Mouse (Mus musculus): ENCODE results near the gene Hipk1. TPM values are rescaled to one million over a fixed set of nuclear protein-coding genes. Genes with fewer than 3 reads are reported as not detected.

The Hipk1 gene
- total RNA-seq, 2 experiments from 2014 or later, result 117 to 124 TPM

DNA sequence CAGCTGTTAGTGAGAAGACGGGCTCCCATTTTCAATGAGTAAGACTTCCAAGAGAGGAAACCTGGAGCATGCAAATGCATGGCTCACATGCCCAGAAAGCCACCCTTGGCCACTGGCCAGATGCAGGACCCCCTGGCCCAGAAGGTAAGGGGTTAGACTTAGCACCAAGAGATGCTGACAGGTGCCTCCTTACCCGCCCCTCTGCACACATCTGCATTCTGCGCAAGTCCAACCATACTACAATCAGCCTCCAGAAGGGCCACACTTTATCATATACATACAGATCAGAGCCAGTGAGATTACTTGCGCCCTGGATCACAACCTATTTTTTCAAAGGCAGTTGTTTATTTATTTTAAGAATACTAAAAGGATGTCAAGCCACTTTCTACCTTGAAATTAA is 72.6 kb downstream of the Hipk1 start:
- DNase-seq (ENCODE audit: low spot score in 2 of 2), result no peak

DNA sequence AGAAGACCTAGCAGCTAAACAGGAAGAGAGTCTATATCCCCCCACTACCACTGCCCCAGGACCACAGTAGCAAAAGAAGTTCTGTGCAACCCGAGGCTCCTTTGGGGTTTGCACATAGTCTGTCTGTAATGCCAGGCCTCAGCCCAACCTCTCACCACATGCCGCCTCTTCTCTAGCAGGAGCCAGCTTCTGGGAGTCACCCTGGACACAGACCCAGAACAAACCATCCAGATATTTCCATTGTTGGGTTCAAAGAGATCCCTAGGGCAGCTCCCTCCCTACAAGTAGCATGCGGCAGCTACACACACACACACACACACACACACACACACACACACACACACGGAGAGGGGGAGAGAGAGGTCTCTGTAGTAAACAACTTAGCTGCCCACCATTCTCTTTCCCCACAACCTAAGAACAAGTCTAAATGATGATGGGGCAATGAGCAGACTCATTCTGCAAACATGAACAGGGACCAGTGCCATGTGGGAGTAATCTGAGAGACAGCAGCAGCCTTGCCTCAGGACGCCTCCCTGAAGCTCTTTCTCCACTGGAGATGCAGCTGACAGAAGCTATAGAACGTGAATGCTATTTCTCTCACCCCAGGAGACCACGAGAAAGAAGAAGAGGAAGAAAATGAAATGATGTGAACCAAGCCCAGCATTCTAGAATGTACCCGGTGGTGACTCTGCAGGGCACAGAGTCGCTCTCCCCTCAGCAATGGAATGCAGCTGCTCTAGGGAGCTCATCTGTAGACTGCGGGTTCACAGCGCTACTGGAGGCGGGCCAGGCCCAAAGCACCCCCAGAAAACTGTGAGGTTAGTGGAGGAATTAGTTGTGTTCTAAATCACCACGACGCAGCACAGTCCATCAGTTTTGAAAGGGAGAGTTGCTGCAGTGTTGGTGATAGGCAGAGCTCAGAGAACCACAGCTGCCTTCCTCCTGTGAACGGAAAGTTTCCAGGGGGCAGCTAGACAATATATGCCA is 74.3 kb downstream of the Hipk1 start:
- no peak for DNase-seq (ENCODE audit: low spot score in 2 of 2)

DNA sequence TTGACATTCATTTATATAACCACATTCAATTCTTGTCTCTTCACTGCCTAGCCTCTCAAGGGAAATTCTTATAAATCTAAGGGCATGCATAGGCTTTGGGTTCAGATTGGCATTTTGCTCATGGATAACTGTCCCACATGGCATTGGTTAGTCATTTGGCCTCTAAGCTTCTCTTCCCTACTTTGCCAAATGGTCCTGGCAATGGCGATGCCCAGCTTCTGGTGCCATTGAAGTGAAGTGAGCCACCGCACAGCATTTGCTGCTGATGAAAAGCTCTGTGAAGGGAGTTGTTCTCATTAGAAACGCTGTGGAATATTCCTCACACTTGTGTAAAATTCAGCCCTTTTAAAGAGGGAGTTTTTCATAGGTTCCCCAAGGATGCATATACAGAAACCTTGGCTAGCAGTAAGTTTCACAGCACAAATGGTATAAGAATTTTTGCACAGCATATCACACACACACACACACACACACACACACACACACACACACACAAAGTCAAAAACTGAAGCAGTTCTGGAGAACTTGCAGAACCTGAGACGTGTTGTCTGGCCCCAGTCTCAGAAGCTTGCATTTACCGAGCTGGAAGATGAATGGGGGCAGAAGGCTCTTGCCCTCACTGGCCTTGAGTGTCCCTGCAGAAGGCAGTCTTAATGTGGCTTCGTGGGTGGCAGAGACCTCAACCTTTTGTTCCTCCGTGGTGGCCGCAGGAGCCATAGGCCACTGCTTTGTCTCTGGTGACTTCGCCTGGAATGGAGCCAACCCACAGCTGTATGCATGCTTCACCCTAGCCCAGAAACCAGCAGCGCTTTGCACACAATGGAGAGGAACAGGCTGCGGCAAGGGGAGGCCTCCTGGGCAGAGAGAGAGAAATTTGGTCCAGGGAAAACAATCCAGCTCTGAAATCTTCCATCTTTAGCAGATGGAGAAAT is 75.3 kb downstream of the Hipk1 start:
- DNase-seq (ENCODE audit: low spot score in 2 of 2), result no peak

GRCm38 (mm10) chr3:103714942-103715341 is 76.4 kb downstream of the Hipk1 start:
- no peak for DNase-seq (ENCODE audit: low spot score in 2 of 2)

GRCm38 (mm10) chr3:103714236-103714875 is 77.0 kb downstream of the Hipk1 start:
- no peak for DNase-seq (ENCODE audit: low spot score in 2 of 2)

DNA sequence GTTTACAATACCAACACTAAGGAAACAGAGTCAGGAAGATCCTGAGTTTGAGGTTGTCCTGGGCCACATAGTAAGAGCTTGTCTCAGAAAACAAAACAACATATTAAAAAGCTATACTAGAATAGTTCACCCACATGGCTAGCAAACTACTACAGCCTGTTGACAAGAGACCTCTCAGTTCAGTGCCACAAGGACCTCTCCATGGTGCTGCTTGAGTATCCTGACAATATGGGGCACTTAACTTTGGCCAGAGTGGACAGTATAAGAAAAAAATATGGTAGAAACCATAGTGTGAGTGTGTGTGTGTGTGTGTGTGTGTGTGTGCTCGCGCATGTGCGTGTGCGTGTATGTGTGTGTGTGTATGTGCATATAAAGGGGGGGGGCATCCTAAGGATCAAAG is 79.2 kb downstream of the Hipk1 start:
- DNase-seq (ENCODE audit: low spot score in 2 of 2), result no peak

- DNase-seq (ENCODE audit: low spot score in 2 of 2), result peak in 1 of 2 experiments; percentile 15
These were observed 81.8 kb downstream of the Hipk1 start for GRCm38 (mm10) chr3:103709470-103710040.

DNA sequence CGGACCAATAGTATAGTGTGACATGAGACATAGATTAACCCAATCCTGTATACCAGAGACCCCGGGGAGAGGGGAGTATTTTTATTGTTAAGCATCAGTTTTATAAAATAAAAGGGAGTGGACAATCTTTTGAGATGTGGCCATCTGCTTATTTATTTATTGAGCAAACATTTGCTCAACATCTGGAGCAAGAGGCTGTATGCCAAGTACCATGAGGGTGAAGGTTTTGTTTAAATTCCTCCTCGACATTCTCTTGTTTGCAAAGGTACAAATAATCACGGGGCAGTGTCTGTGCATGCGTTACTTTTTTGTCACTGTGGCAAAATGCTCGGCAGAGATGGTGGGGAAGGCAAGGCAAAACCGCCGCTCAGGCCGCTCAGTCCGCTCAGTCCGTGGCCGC is 85.9 kb downstream of the Hipk1 start:
- DNase-seq (ENCODE audit: low spot score in 2 of 2), result no peak

GRCm38 (mm10) chr3:103704661-103705060 is 86.7 kb downstream of the Hipk1 start:
- no peak for DNase-seq (ENCODE audit: low spot score in 2 of 2)

DNA sequence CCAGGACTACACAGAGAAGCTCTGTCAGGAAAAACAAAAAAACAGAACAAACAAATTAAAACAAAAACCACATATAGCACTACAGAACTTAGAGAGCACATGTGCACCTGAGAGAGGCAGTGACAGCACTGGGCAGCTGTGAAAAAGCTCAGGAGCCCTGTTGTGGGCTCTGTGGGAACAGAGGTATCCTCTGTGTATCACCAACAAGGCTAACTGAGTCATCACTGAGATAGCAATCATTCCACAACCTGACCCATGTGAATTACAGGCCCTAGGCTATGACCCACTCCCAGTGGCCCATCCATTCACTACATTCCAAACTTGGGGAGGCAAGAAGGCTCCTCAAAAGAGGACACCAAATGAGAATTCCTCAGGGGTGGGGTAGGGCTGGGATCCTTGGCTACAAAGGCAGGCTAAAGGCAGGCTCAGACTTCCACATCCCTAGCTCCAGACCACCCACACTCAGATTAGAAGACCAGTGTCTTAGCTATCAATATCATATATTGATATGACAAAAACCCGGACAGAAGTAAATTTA is 94.9 kb downstream of the Hipk1 start:
- DNase-seq (ENCODE audit: low spot score in 2 of 2), result no peak

DNA sequence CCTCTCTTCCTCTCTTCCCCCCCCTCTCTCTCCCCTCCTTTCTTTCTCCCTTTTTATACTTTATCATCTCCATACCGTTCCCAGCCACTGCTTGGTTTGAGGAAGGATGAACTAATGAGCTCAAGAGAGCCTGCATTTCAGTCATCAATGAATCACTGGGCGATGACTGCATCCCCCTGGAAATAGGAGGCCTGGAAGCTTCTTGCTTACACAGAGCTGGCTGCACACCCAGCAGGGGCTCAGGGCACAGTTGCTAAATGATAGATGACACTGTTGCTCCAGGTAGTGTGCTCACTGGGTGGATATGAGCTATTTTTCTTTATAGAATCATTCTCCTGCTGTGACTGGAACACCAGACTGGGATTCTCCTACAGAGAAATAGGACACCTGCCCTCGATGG is 95.8 kb downstream of the Hipk1 start:
- DNase-seq (ENCODE audit: low spot score in 2 of 2), result no peak

- no peak for DNase-seq (ENCODE audit: low spot score in 2 of 2)
These were observed 100.9 kb downstream of the Hipk1 start for GRCm38 (mm10) chr3:103690506-103690905.

Other genes starting within 250 kb of the Hipk1 start
- 10 to 100 TPM; 15.6 to 17.8 TPM for gene Syt6, start 216.3 kb downstream of the Hipk1 start, total RNA-seq (2021)
- gene Atg4a-ps, start 145.5 kb downstream of the Hipk1 start, total RNA-seq (2021), result under 1 TPM in 1 of 2 experiments, not detected in 1; 0.45 TPM
- gene Olfml3, start 53.6 kb downstream of the Hipk1 start, total RNA-seq (2021), result 10 to 100 TPM; 11.9 to 13.4 TPM
- gene Gm10964, start 52.2 kb downstream of the Hipk1 start, total RNA-seq (2021), result not detected
- 1 to 10 TPM; 5.9 to 7.8 TPM for gene Dclre1b, start 17.9 kb upstream of the Hipk1 start, total RNA-seq (2021)
- 10 to 100 TPM; 11.7 to 13.4 TPM for gene Ap4b1, start 18.0 kb upstream of the Hipk1 start, total RNA-seq (2021)
- under 1 TPM; 0.74 to 0.75 TPM for gene Gm43064, start 18.0 kb upstream of the Hipk1 start, total RNA-seq (2021)
- under 1 TPM; 0.47 to 0.56 TPM for gene Bcl2l15, start 41.0 kb upstream of the Hipk1 start, total RNA-seq (2021)
- 1 to 10 TPM; 1.0 to 1.3 TPM for gene Ptpn22, start 68.2 kb upstream of the Hipk1 start, total RNA-seq (2021)
- 10 to 100 TPM; 25.5 to 28.7 TPM for gene Rsbn1, start 122.6 kb upstream of the Hipk1 start, total RNA-seq (2021)
- gene Phtf1, start 176.5 kb upstream of the Hipk1 start, total RNA-seq (2021), result 10 to 100 TPM; 44.6 to 49.2 TPM